Mouse (Mus musculus) heart, embryonic 14.5 days (tissue): ENCODE results near the gene Urgcp. TPM values are rescaled to one million over a fixed set of nuclear protein-coding genes. Genes with fewer than 3 reads are reported as not detected.

Experiments used
- ATAC-seq: fragments of 200-750 bp; cut with Nextera tagmentation; 2 replicates; pipeline ENCODE4 v1.8.0; 2017; ENCODE audit warnings: low read depth, moderate TSS enrichment; ENCODE audit not compliant: insufficient number of reproducible peaks, insufficient read depth, low FRiP score
- H3K27ac ChIP-seq, 2 experiments: fragments of 200-500 bp in 1 of 2; fragments of 300-500 bp in 1 of 2; sonication (generic) in 1 of 2; replicated peaks in 1 of 2; 2 replicates each; pipeline ENCODE4 v1.5.1; 2012 to 2014; ENCODE audit warnings: low read depth in 2 of 2, low read length in 2 of 2, control low read depth in 1 of 2, mild to moderate bottlenecking in 1 of 2, mixed read lengths in 1 of 2; ENCODE audit not compliant: control insufficient read depth in 1 of 2, insufficient read depth in 1 of 2
- H3K27me3 ChIP-seq: fragments of 300-500 bp; sonication (generic); 2 replicates; pipeline ENCODE4 v1.6.1; 2014; ENCODE audit warnings: mild to moderate bottlenecking, low read length, control low read depth; ENCODE audit not compliant: control insufficient read depth, insufficient read depth
- H3K36me3 ChIP-seq: fragments of 300-500 bp; sonication (generic); 2 replicates; pipeline ENCODE4 v1.6.1; 2014; ENCODE audit warnings: mild to moderate bottlenecking, control low read depth, low read length, mixed read lengths; ENCODE audit not compliant: control insufficient read depth, insufficient read depth
- H3K4me1 ChIP-seq, 2 experiments: fragments of 200-500 bp in 1 of 2; fragments of 300-500 bp in 1 of 2; sonication (generic) in 1 of 2; 2 replicates each; pipeline ENCODE4 v1.6.1; 2012 to 2014; ENCODE audit warnings: low read length in 2 of 2, control low read depth in 1 of 2, mixed read lengths in 1 of 2; ENCODE audit not compliant: control insufficient read depth in 2 of 2, insufficient read depth in 2 of 2
- H3K4me2 ChIP-seq: fragments of 300-500 bp; sonication (generic); 2 replicates; pipeline ENCODE4 v1.6.1; 2014; ENCODE audit warnings: mild to moderate bottlenecking, low read length
- H3K4me3 ChIP-seq, 2 experiments: fragments of 200-500 bp in 1 of 2; fragments of 300-500 bp in 1 of 2; sonication (generic) in 1 of 2; 2 replicates each; pipeline ENCODE4 v1.5.1; 2012 to 2014; ENCODE audit warnings: low read length in 2 of 2, mild to moderate bottlenecking in 2 of 2, control low read depth in 1 of 2, low read depth in 1 of 2, moderate library complexity in 1 of 2; ENCODE audit not compliant: control insufficient read depth in 1 of 2, insufficient read depth in 1 of 2
- H3K9ac ChIP-seq: fragments of 300-500 bp; sonication (generic); 2 replicates; pipeline ENCODE4 v1.6.1; 2014; ENCODE audit warnings: mild to moderate bottlenecking, low read length
- H3K9me3 ChIP-seq: fragments of 300-500 bp; sonication (generic); 2 replicates; pipeline ENCODE4 v1.6.1; 2016; ENCODE audit warnings: low read length, control low read depth; ENCODE audit not compliant: control insufficient read depth
- WGBS: fragments of 180-500 bp; shearing (Covaris S2); extraction: QIAGEN DNeasy Blood & Tissue Kit; methylation state at CpG from one replicate; pipeline ENCODE4 v1.1.7; 2014; 5-methylcytosine and 5-hydroxymethylcytosine counted together
- polyA plus RNA-seq: library from polyadenylated mRNA; unstranded; fragments of >200 nt; fragmentation: Nextera tagmentation; extraction: Ambion mirVana; gene quantifications from 2 replicates; pipeline ENCODE4 v1.2.1, GENCODE M21; 2014

Urgcp gene
- polyA plus RNA-seq, 1 experiment from 2014 or later: 19.9 TPM

- Histone ChIP-seq H3K9ac (no peak overlapping the region), H3K36me3 (peaks cover 11% of the 10 kb centered on the region; the same call in 1 of the 2 replicates), H3K9me3 (no peaks in the 10 kb centered on the region), H3K4me3 (no peak overlapping the region), H3K27me3 (no peaks in the 10 kb centered on the region), H3K27ac (no peak overlapping the region), H3K4me2 (no peak overlapping the region), H3K4me1 (peaks cover under 1% of the 10 kb centered on the region in 2 experiments; a peak in 2 of 4 replicates)
- ATAC-seq: peak; percentile 17; the same call in 1 of the 2 replicates
- WGBS: 29% methylated on average over 8 of the region's 8 CpGs
Measured at GRCm38 (mm10) chr11:5782199-5782944, 20.2 kb upstream of the Urgcp start.

- 86% methylated on average over 6 of the region's 6 CpGs for WGBS
- Histone ChIP-seq H3K4me2 (no peak overlapping the region), H3K27me3 (no peaks in the 10 kb centered on the region), H3K9me3 (no peaks in the 10 kb centered on the region), H3K36me3 (peaks cover 11% of the 10 kb centered on the region; the same call in 1 of the 2 replicates), H3K9ac (no peak overlapping the region), H3K4me1 (no peaks in the 10 kb centered on the region), H3K27ac (no peak overlapping the region), H3K4me3 (no peak overlapping the region)
- no peak for ATAC-seq
Measured at GRCm38 (mm10) chr11:5780035-5780499, 17.9 kb upstream of the Urgcp start.

- peaks cover 11% of the 10 kb centered on the region; the same call in 1 of the 2 replicates for H3K36me3 ChIP-seq
- no peak overlapping the region for H3K4me2 ChIP-seq
- no peak for ATAC-seq
- no peaks in the 10 kb centered on the region for H3K4me1 ChIP-seq
- H3K9me3 ChIP-seq: no peaks in the 10 kb centered on the region
- no peak overlapping the region for H3K4me3 ChIP-seq
- H3K9ac ChIP-seq: no peak overlapping the region
- WGBS: 62% methylated on average over 2 of the region's 2 CpGs
- H3K27ac ChIP-seq: no peak overlapping the region
- H3K27me3 ChIP-seq: no peaks in the 10 kb centered on the region
Measured at GRCm38 (mm10) chr11:5778481-5778880, 16.3 kb upstream of the Urgcp start.

- no peak overlapping the region for H3K27ac ChIP-seq
- H3K4me3 ChIP-seq: no peak overlapping the region
- ATAC-seq: no peak
- 57% methylated on average over 6 of the region's 6 CpGs for WGBS
- H3K36me3 ChIP-seq: peaks cover 26% of the 10 kb centered on the region
- H3K9ac ChIP-seq: no peak overlapping the region
- H3K27me3 ChIP-seq: no peaks in the 10 kb centered on the region
- H3K9me3 ChIP-seq: no peaks in the 10 kb centered on the region
- H3K4me1 ChIP-seq: peaks cover 2 to 3% of the 10 kb centered on the region in 2 experiments; a peak in 2 of 4 replicates
- H3K4me2 ChIP-seq: no peak overlapping the region
Measured at GRCm38 (mm10) chr11:5766019-5766418, 3.8 kb upstream of the Urgcp start.

- no peaks in the 10 kb centered on the region for H3K9me3 ChIP-seq
- H3K4me1 ChIP-seq: peaks cover 2 to 11% of the 10 kb centered on the region in 2 experiments; a peak in 3 of 4 replicates
- peaks cover 9% of the 10 kb centered on the region; the same call in 1 of the 2 replicates for H3K36me3 ChIP-seq
- no peak for ATAC-seq
- H3K27me3 ChIP-seq: no peaks in the 10 kb centered on the region
- H3K9ac ChIP-seq: peak overlapping the region; percentile 95
- WGBS: 16% methylated on average over 6 of the region's 6 CpGs
- H3K4me3 ChIP-seq: peak overlapping the region; percentile 77 to 79
- peak overlapping the region; percentile 69 for H3K4me2 ChIP-seq
- peak overlapping the region in 1 of 2 experiments; percentile 98; a peak in 1 of 4 replicates for H3K27ac ChIP-seq
Measured at GRCm38 (mm10) chr11:5762633-5762982, 432 bp upstream of the Urgcp start.

- H3K9me3 ChIP-seq: peaks cover 10% of the 10 kb centered on the region
- no peak overlapping the region for H3K9ac ChIP-seq
- 82% methylated on average over 2 of the region's 2 CpGs for WGBS
- no peaks in the 10 kb centered on the region for H3K27me3 ChIP-seq
- no peak overlapping the region for H3K4me3 ChIP-seq
- ATAC-seq: no peak
- H3K36me3 ChIP-seq: peaks cover 5% of the 10 kb centered on the region
- H3K4me2 ChIP-seq: no peak overlapping the region
- no peaks in the 10 kb centered on the region for H3K4me1 ChIP-seq
- H3K27ac ChIP-seq: no peak overlapping the region
Measured at GRCm38 (mm10) chr11:5753755-5754154, 8.4 kb downstream of the Urgcp start.

- Histone ChIP-seq H3K9ac (no peak overlapping the region), H3K27me3 (no peaks in the 10 kb centered on the region), H3K4me3 (no peak overlapping the region), H3K27ac (no peak overlapping the region), H3K4me1 (0 out of 4 replicates have a peak, but pooled peaks cover 0 to 2% of the 10 kb centered on the region in 2 experiments), H3K9me3 (peaks cover 3% of the 10 kb centered on the region; the same call in 1 of the 2 replicates), H3K4me2 (no peak overlapping the region), H3K36me3 (no peaks in the 10 kb centered on the region)
- WGBS: 81% methylated on average over 2 of the region's 2 CpGs
- no peak for ATAC-seq
Measured at GRCm38 (mm10) chr11:5744951-5745350, 17.2 kb downstream of the Urgcp start.
